Mouse (Mus musculus) forebrain, postnatal 0 days (tissue): ENCODE results near the gene Lonp2. TPM values are rescaled to one million over a fixed set of nuclear protein-coding genes. Genes with fewer than 3 reads are reported as not detected.
A peak's percentile ranks its signal among the peaks of the same experiment; 100 is the strongest.

Source experiments
- ATAC-seq: fragments of 200-750 bp; cut with Nextera tagmentation; 2 replicates; pipeline ENCODE4 v1.8.0; 2017; ENCODE audit warnings: mild to moderate bottlenecking, moderate library complexity
- DNase-seq: peaks from one replicate; pipeline ENCODE4 v3.0.0-alpha.2; 2015
- H3K27ac ChIP-seq: fragments of 300-500 bp; sonication (generic); 2 replicates; pipeline ENCODE4 v1.5.1; 2014; ENCODE audit warnings: low read depth, mild to moderate bottlenecking, antibody characterized with exemption, low read length, moderate library complexity, mixed read lengths
- H3K27me3 ChIP-seq: fragments of 300-500 bp; sonication (generic); 2 replicates; pipeline ENCODE4 v1.6.1; 2014; ENCODE audit warnings: mild to moderate bottlenecking, low read length, mixed read lengths; ENCODE audit not compliant: insufficient read depth
- H3K36me3 ChIP-seq: fragments of 300-500 bp; sonication (generic); 2 replicates; pipeline ENCODE4 v1.6.1; 2014; ENCODE audit warnings: mild to moderate bottlenecking, moderate library complexity; ENCODE audit not compliant: insufficient read depth
- H3K4me1 ChIP-seq: fragments of 300-500 bp; sonication (generic); 2 replicates; pipeline ENCODE4 v1.6.1; 2014; ENCODE audit warnings: antibody characterized with exemption; ENCODE audit not compliant: insufficient read depth
- H3K4me2 ChIP-seq: fragments of 300-500 bp; sonication (generic); 2 replicates; pipeline ENCODE4 v1.6.1; 2014; ENCODE audit warnings: low read depth, mild to moderate bottlenecking, moderate library complexity
- H3K4me3 ChIP-seq: fragments of 300-500 bp; sonication (generic); 2 replicates; pipeline ENCODE4 v1.5.1; 2014; ENCODE audit warnings: low read depth, low read length, mixed read lengths
- H3K9ac ChIP-seq: fragments of 300-500 bp; sonication (generic); 2 replicates; pipeline ENCODE4 v1.6.1; 2014; ENCODE audit warnings: mild to moderate bottlenecking
- H3K9me3 ChIP-seq: fragments of 300-500 bp; sonication (generic); 2 replicates; pipeline ENCODE4 v1.6.1; 2016; ENCODE audit warnings: low read length
- CTCF ChIP-seq: sonication (generic); IDR thresholded peaks from 2 replicates; pipeline ENCODE4 v1.5.1; 2016; ENCODE audit warnings: antibody characterized with exemption, control low read depth, low read depth
- WGBS: fragments of 180-500 bp; shearing (Covaris S2); extraction: QIAGEN DNeasy Blood & Tissue Kit; methylation state at CpG from one replicate; pipeline ENCODE4 v1.1.7; 2014; 5-methylcytosine and 5-hydroxymethylcytosine counted together
- polyA plus RNA-seq: library from polyadenylated mRNA; unstranded; fragments of >200 nt; fragmentation: Nextera tagmentation; extraction: Ambion mirVana; gene quantifications from 2 replicates; pipeline ENCODE4 v1.2.1, GENCODE M21; 2015
- total RNA-seq: library from RNA; depleted of rRNA; stranded (reverse); fragments of >200 nt; gene quantifications from 2 replicates; pipeline ENCODE4 v1.2.3, GENCODE M21; 2014

The Lonp2 gene
- total and polyA plus RNA-seq, 2 experiments from 2014 or later = 50.7 to 66.9 TPM

DNA sequence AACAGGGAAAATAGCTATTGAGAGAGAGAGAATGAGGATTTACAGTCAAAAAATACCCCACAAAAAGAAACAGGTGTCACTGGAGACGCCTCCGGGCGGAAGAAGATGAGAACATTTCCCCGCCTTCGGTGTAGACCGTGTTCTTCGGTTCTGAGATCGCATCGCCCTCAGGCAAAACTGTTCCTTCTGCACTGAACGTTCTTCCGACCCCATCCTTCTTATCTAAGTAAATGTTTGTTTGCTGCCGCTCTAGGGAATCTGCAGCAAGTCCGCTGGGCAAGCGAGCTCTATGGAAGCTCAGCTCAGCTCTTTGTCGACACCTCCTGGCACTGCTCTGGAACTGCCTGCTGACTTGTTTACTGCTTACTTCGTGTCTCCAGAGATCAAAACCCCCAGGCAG lies 38.3 kb upstream of the Lonp2 start:
- Histone ChIP-seq H3K27ac (peak overlapping the region; percentile 71), H3K36me3 (no peaks in the 10 kb centered on the region), H3K4me1 (no peaks in the 10 kb centered on the region), H3K4me2 (peak overlapping the region; percentile 53), H3K4me3 (peak overlapping the region; percentile 43), H3K9me3 (no peaks in the 10 kb centered on the region), H3K9ac (peak overlapping the region; percentile 49), H3K27me3 (no peaks in the 10 kb centered on the region)
- DNase-seq (peak; percentile 93), ATAC-seq (peak; percentile 88)
- under 1% methylated on average over 16 of the region's 16 CpGs for WGBS
- peak; percentile 95 for TF ChIP-seq CTCF

DNA sequence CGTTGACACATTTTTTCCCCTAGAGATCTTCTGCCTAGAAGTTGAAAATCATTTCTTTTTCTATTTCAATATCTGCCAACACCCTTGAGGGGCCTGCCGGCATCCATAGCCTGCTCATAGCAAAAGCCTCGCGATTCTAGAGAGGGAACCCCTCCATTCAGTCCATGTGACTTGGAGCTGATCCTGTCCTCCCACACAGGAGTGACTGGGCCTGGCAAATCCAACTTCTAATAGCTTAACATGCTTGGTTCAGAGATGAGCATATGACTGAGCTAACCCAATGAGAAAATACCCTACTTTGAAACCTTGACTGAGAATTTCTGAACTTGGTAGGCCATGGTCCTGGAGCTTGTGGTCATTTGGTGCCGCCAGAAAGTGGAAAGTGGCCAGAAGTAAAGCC lies 37.8 kb upstream of the Lonp2 start:
- 39% methylated on average over 5 of the region's 5 CpGs for WGBS
- H3K27me3 ChIP-seq = no peaks in the 10 kb centered on the region
- H3K9me3 ChIP-seq = no peaks in the 10 kb centered on the region
- DNase-seq (no peak), ATAC-seq (no peak)
- no peak for TF ChIP-seq CTCF
- H3K36me3 ChIP-seq = no peaks in the 10 kb centered on the region
- no peak overlapping the region for H3K9ac ChIP-seq
- H3K4me2 ChIP-seq = no peak overlapping the region
- no peak overlapping the region for H3K27ac ChIP-seq
- H3K4me1 ChIP-seq = no peaks in the 10 kb centered on the region
- no peak overlapping the region for H3K4me3 ChIP-seq

DNA sequence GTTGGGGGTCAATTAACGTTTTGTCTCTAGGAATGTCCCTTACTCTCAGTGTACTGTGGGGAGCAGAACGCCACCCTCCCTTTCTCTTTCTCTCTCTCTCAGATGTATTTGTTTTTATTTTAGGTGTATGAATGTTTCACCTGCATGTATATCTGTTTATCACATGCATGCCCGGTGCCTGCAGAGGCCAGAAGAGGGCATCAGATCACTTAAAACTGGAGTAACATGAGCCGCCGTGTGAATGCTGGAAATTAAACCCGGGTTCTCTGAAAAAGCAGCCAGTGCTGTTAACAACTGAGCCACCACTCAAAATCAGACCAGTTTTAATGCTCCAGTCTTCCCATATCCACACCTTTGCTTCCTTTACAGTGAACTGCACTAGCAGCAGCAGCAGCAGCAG lies 37.2 kb upstream of the Lonp2 start:
- no peak overlapping the region for H3K27ac ChIP-seq
- no peak overlapping the region for H3K4me2 ChIP-seq
- H3K4me3 ChIP-seq = no peak overlapping the region
- H3K9me3 ChIP-seq = no peaks in the 10 kb centered on the region
- ATAC-seq (no peak), DNase-seq (no peak)
- no peaks in the 10 kb centered on the region for H3K36me3 ChIP-seq
- no peak overlapping the region for H3K9ac ChIP-seq
- WGBS = 49% methylated on average over 6 of the region's 6 CpGs
- no peaks in the 10 kb centered on the region for H3K4me1 ChIP-seq
- no peaks in the 10 kb centered on the region for H3K27me3 ChIP-seq
- TF ChIP-seq CTCF = peak; percentile 45

DNA sequence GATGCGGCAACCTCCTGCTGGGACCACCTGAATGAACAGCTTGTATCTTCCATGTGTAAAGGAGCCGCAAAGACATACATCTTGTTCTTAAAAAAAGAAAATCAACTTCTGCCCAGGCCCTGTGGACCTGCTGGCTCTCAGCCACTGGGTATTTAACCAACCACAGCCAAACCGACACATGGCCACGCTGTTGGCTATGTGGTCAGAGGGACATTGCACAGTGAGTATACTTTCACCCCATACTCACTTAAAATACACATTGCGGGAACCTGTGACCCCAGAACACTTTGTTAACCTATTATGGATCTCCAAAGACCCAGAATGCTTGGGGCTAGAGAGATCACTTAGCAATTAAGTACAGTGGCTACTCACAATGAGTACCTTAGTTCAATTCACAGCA lies 35.5 kb upstream of the Lonp2 start:
- H3K4me2 ChIP-seq = no peak overlapping the region
- no peak for DNase-seq
- no peak overlapping the region for H3K27ac ChIP-seq
- WGBS = 88% methylated on average over 5 of the region's 5 CpGs
- H3K4me1 ChIP-seq = no peaks in the 10 kb centered on the region
- H3K9me3 ChIP-seq = no peaks in the 10 kb centered on the region
- H3K27me3 ChIP-seq = no peaks in the 10 kb centered on the region
- no peaks in the 10 kb centered on the region for H3K36me3 ChIP-seq
- H3K9ac ChIP-seq = no peak overlapping the region
- ATAC-seq = no peak
- no peak for TF ChIP-seq CTCF
- no peak overlapping the region for H3K4me3 ChIP-seq

DNA sequence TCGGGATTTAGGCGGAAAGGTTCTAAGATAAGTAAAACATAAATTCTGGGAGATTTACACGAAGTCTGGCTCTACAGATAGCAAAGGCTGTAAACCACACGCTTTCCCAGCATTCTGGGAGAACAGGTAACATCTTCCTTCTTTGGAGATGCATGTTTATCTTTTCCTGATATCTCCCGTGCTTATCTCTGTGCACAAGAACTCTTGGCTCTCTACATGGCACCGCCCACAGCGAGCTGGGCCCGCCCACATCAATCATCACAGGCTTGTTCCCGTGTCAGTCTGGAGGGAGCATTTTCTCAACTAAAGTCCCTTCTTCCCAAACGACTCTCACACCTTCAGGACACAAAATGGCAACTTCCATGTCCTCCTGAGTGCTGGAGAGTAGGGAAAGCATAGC lies 30.7 kb upstream of the Lonp2 start:
- no peaks in the 10 kb centered on the region for H3K36me3 ChIP-seq
- H3K4me1 ChIP-seq = no peaks in the 10 kb centered on the region
- no peak overlapping the region for H3K9ac ChIP-seq
- DNase-seq (no peak), ATAC-seq (no peak)
- H3K27me3 ChIP-seq = no peaks in the 10 kb centered on the region
- H3K4me2 ChIP-seq = no peak overlapping the region
- 70% methylated on average over 10 of the region's 10 CpGs for WGBS
- no peaks in the 10 kb centered on the region for H3K9me3 ChIP-seq
- H3K4me3 ChIP-seq = no peak overlapping the region
- TF ChIP-seq CTCF = no peak
- no peak overlapping the region for H3K27ac ChIP-seq

DNA sequence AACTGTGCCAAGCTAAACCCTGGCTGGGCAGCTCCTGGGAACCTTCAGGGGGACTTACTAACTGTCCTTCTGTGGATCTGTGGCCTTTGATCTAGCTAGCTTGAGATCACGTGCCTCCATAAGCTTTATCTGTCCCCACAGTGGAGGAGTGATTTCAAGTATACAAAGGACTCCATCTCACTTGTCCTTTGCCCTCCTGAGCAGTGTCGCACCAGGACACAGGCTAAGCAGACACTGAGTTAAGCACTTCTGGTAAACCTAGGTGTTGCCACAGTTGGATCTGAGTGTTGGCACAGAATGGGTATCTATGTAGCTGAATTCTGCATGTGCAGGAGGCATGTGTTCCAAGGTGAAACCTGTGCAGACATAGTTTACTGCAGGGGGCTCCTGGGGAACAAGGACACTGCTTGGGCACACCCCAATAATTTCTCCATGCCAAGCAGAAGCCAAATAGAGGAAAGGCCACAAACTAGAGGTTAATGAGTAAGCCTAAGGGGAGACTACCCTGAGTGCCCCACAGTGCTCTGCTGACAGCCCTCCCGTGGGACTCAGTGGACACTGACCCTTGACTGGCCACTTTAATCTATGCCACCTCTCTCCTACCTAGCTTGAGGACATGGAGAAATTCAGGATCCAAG lies 29.6 kb upstream of the Lonp2 start:
- DNase-seq (no peak), ATAC-seq (no peak)
- Histone ChIP-seq H3K9me3 (no peaks in the 10 kb centered on the region), H3K27ac (no peak overlapping the region), H3K9ac (no peak overlapping the region), H3K27me3 (no peaks in the 10 kb centered on the region), H3K4me2 (no peak overlapping the region), H3K36me3 (no peaks in the 10 kb centered on the region), H3K4me1 (no peaks in the 10 kb centered on the region), H3K4me3 (no peak overlapping the region)
- TF ChIP-seq CTCF = no peak
- WGBS = 81% methylated on average over 3 of the region's 3 CpGs

DNA sequence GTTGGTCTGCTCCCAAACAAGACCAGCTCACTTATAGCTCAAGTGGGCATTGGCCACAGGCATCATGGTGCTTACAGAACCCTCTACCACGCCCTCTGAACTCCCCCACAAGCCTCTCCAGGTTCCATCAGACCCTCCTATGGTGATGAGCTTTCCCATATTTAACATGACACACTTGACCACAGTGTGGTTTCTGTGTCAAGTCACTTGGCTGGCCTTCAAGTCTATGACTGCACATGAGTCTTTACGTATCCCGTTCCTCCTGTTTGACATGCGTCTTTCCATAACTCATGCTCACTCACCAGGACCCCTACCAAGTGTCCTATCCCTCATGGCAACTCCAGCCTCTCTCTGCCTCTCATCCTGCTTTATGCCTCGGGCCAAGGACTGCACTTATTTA lies 28.2 kb upstream of the Lonp2 start:
- no peak for DNase-seq

More for the DNA sequence above, 28.2 kb upstream of the Lonp2 start:
- no peak for ATAC-seq
- H3K36me3 ChIP-seq = no peaks in the 10 kb centered on the region
- no peak overlapping the region for H3K4me2 ChIP-seq
- H3K27ac ChIP-seq = no peak overlapping the region
- 85% methylated on average over 5 of the region's 5 CpGs for WGBS
- TF ChIP-seq CTCF = no peak
- no peak overlapping the region for H3K9ac ChIP-seq
- no peaks in the 10 kb centered on the region for H3K27me3 ChIP-seq
- H3K9me3 ChIP-seq = no peaks in the 10 kb centered on the region
- H3K4me3 ChIP-seq = no peak overlapping the region
- no peaks in the 10 kb centered on the region for H3K4me1 ChIP-seq
